Mouse (Mus musculus): Measurements from ENCODE around the gene Lias. TPM values are rescaled to one million over a fixed set of nuclear protein-coding genes. Genes with fewer than 3 reads are reported as not detected.

Lias gene
- polyA plus RNA-seq, 1 experiment, result 6.4 TPM

DNA sequence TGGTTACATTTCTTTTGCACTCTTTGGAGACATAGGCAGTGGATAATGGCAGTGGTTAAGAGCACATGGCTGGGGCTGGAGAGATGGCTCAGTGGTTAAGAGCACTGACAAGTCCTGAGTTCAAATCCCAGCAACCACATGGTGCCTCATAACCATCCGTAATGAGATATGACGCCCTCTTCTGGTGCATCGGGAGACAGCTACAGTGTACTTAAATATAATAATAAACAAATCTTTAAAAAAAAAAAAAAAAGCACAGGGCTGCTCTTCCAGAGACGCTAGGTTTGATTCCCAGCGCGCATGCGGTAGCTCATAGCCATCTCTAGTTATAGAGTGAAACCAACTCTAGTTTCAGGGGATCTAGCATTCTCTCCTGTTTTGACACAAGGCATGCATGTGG is 3.1 kb downstream of the Lias start:
- H3K27ac ChIP-seq (ENCODE audit: insufficient read depth, low read length), result no peak overlapping the region
- DNase-seq (ENCODE audit: low read depth in 1 of 2, low spot score in 2 of 2), result no peak
- H3K4me3 ChIP-seq (ENCODE audit: extremely low read depth, insufficient read depth, insufficient read length), result no peak overlapping the region
- 93% methylated on average over 7 of the region's 7 CpGs for WGBS
- H3K4me1 ChIP-seq (ENCODE audit: control insufficient read depth, insufficient read depth, insufficient read length), result peaks cover 7% of the 10 kb centered on the region; the same call in 1 of the 2 replicates
- H3K36me3 ChIP-seq (ENCODE audit: control insufficient read depth, insufficient read depth, low read length), result peaks cover 16% of the 10 kb centered on the region
- no peaks in the 10 kb centered on the region for H3K27me3 ChIP-seq (ENCODE audit: control insufficient read depth, insufficient read depth, low read length)
- no peak for TF ChIP-seq CTCF (IDR thresholded peaks at IDR 0.05; ENCODE audit: extremely low read depth, insufficient read depth, insufficient read length, insufficient replicate concordance)

- no peak for TF ChIP-seq POLR2A (IDR thresholded peaks at IDR 0.05; ENCODE audit: low read depth, low read length)
- peak; percentile 79; the same call in 1 of the 2 replicates for TF ChIP-seq CTCF (IDR thresholded peaks at IDR 0.05; ENCODE audit: extremely low read depth, insufficient read depth, insufficient read length, insufficient replicate concordance)
- Histone ChIP-seq H3K36me3 (ENCODE audit: control insufficient read depth, insufficient read depth, low read length) (peaks cover 24% of the 10 kb centered on the region), H3K27me3 (ENCODE audit: control insufficient read depth, insufficient read depth, low read length) (no peaks in the 10 kb centered on the region), H3K27ac (ENCODE audit: insufficient read depth, low read length) (no peak overlapping the region), H3K4me3 (ENCODE audit: extremely low read depth, insufficient read depth, insufficient read length) (no peak overlapping the region), H3K4me1 (ENCODE audit: control insufficient read depth, insufficient read depth, insufficient read length) (no peaks in the 10 kb centered on the region)
- WGBS, result 27% methylated on average over 2 of the region's 2 CpGs
- peak; percentile 62 to 66 for DNase-seq (ENCODE audit: low read depth in 1 of 2, low spot score in 2 of 2)
Measured at GRCm38 (mm10) chr5:65401251-65401994, 10.1 kb downstream of the Lias start.

- Histone ChIP-seq H3K27me3 (ENCODE audit: control insufficient read depth, insufficient read depth, low read length) (no peaks in the 10 kb centered on the region), H3K27ac (ENCODE audit: insufficient read depth, low read length) (no peak overlapping the region), H3K36me3 (ENCODE audit: control insufficient read depth, insufficient read depth, low read length) (peaks cover 19% of the 10 kb centered on the region), H3K4me1 (ENCODE audit: control insufficient read depth, insufficient read depth, insufficient read length) (no peaks in the 10 kb centered on the region), H3K4me3 (ENCODE audit: extremely low read depth, insufficient read depth, insufficient read length) (no peak overlapping the region)
- TF ChIP-seq POLR2A (IDR thresholded peaks at IDR 0.05; ENCODE audit: low read depth, low read length), result no peak
- TF ChIP-seq CTCF (IDR thresholded peaks at IDR 0.05; ENCODE audit: extremely low read depth, insufficient read depth, insufficient read length, insufficient replicate concordance), result no peak
- 95% methylated on average over 12 of the region's 12 CpGs for WGBS
- no peak for DNase-seq (ENCODE audit: low read depth in 1 of 2, low spot score in 2 of 2)
Measured at GRCm38 (mm10) chr5:65407989-65408388, 16.7 kb downstream of the Lias start.

DNA sequence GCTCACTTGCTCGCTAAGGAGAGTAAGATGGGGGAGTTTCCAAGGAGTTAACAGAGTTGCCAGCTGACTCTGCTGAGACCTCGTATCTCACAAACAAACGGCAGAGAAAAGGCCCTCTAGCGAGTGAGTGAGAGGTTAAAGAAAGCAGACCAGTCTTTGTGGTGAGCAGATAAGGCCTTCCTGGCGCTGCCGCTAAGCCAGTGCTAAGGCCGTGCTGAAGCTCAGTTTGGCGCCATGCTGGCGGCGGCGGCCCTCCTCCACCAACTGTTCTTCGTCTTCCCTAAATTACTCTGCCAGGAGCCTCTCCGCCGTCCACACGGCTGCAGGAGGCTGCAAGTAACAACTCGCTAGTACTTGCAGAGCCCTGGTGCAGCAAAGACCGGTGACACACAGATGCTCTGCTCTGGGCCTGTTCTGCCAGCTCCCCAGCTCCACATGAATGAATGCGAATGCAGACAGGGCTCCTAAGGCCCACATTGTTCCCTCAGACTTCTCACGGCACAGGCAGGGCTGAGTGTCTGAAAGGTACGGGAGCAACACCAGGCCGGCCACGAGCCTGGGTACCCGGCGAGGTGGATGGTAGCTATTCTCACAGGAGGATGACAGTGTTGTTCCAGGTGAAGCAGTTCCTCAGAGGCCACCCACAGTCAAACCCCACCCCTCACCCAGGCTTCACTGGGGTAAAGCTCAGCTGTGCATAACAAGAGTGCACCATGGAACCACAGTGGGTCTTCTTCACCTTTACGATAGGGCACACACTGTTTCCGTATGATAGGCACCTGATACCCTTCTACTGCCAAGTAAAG is 24.6 kb downstream of the Lias start:
- Histone ChIP-seq H3K4me1 (ENCODE audit: control insufficient read depth, insufficient read depth, insufficient read length) (no peaks in the 10 kb centered on the region), H3K27me3 (ENCODE audit: control insufficient read depth, insufficient read depth, low read length) (no peaks in the 10 kb centered on the region), H3K27ac (ENCODE audit: insufficient read depth, low read length) (no peak overlapping the region), H3K36me3 (ENCODE audit: control insufficient read depth, insufficient read depth, low read length) (peaks cover 20% of the 10 kb centered on the region), H3K4me3 (ENCODE audit: extremely low read depth, insufficient read depth, insufficient read length) (no peak overlapping the region)
- no peak for TF ChIP-seq CTCF (IDR thresholded peaks at IDR 0.05; ENCODE audit: extremely low read depth, insufficient read depth, insufficient read length, insufficient replicate concordance)
- TF ChIP-seq POLR2A (IDR thresholded peaks at IDR 0.05; ENCODE audit: low read depth, low read length), result no peak
- 83% methylated on average over 26 of the region's 26 CpGs for WGBS
- no peak for DNase-seq (ENCODE audit: low read depth in 1 of 2, low spot score in 2 of 2)

DNA sequence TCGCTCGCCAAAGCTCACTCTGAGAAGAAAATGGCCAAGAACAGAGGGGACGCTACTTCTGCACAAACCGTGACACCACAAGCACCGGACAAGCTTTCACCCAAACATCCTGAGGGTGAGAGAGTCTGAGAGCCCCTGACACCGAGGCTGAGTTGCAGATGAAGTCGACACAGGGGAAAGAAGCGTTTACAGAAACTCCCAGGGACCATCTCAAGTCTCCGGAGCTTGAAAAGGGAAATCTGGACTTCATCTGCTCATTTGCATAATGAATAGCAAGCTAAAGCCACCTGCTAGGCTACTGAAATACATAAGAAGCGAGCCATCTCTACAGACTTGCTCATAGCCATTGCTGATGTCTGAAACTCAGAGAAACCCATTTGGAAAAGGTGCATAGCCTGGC is 27.8 kb downstream of the Lias start:
- Histone ChIP-seq H3K36me3 (ENCODE audit: control insufficient read depth, insufficient read depth, low read length) (peaks cover 23% of the 10 kb centered on the region), H3K4me1 (ENCODE audit: control insufficient read depth, insufficient read depth, insufficient read length) (no peaks in the 10 kb centered on the region), H3K27me3 (ENCODE audit: control insufficient read depth, insufficient read depth, low read length) (no peaks in the 10 kb centered on the region), H3K27ac (ENCODE audit: insufficient read depth, low read length) (no peak overlapping the region), H3K4me3 (ENCODE audit: extremely low read depth, insufficient read depth, insufficient read length) (no peak overlapping the region)
- 88% methylated on average over 10 of the region's 10 CpGs for WGBS
- TF ChIP-seq POLR2A (IDR thresholded peaks at IDR 0.05; ENCODE audit: low read depth, low read length), result no peak
- TF ChIP-seq CTCF (IDR thresholded peaks at IDR 0.05; ENCODE audit: extremely low read depth, insufficient read depth, insufficient read length, insufficient replicate concordance), result no peak
- no peak for DNase-seq (ENCODE audit: low read depth in 1 of 2, low spot score in 2 of 2)

DNA sequence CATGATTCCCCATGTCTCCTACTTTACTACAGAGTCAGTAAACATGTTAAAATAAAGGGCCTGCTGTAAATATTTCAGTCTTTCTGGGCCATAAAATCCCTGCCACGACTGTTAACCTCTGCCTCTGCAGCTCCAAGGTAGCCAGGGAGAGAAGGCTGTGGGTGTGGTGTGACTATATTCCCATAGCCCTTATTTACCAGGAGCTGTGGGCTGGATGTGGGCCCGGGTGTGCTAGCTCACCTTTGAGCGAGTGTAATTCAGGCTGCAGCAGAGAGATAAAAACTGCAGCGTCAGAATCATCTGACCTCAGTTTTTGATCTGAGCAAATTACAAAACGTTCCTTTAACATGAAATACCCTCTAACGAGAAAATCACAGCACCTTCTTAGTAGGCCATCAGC is 29.5 kb downstream of the Lias start:
- WGBS, result 82% methylated on average over 6 of the region's 6 CpGs
- H3K36me3 ChIP-seq (ENCODE audit: control insufficient read depth, insufficient read depth, low read length), result peaks cover 21% of the 10 kb centered on the region
- H3K4me1 ChIP-seq (ENCODE audit: control insufficient read depth, insufficient read depth, insufficient read length), result no peaks in the 10 kb centered on the region
- H3K4me3 ChIP-seq (ENCODE audit: extremely low read depth, insufficient read depth, insufficient read length), result no peak overlapping the region
- TF ChIP-seq CTCF (IDR thresholded peaks at IDR 0.05; ENCODE audit: extremely low read depth, insufficient read depth, insufficient read length, insufficient replicate concordance), result no peak
- TF ChIP-seq POLR2A (IDR thresholded peaks at IDR 0.05; ENCODE audit: low read depth, low read length), result no peak
- H3K27ac ChIP-seq (ENCODE audit: insufficient read depth, low read length), result no peak overlapping the region
- DNase-seq (ENCODE audit: low read depth in 1 of 2, low spot score in 2 of 2), result no peak
- no peaks in the 10 kb centered on the region for H3K27me3 ChIP-seq (ENCODE audit: control insufficient read depth, insufficient read depth, low read length)

DNA sequence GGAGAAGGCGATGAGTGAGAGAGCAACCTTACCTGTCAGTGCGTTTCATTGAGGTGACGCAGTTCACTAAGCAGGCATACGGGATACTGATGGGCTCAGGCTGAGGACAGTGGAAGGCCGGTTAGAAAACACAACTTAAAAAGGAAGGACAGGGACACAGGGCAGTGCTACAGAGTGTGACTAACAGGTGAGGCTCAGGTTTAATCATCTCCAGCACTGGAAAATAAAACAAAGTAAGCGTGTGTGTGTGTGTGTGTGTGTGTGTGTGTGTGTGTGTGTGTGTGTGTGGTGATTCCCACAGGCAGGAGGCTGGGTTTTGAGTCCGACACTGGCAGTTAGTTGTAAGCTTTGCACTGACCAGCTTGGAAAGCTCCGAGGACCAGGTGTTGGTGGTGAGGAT is 31.5 kb downstream of the Lias start:
- no peak for DNase-seq (ENCODE audit: low read depth in 1 of 2, low spot score in 2 of 2)

More for the DNA sequence above, 31.5 kb downstream of the Lias start:
- 96% methylated on average over 8 of the region's 8 CpGs for WGBS
- H3K27me3 ChIP-seq (ENCODE audit: control insufficient read depth, insufficient read depth, low read length), result no peaks in the 10 kb centered on the region
- no peaks in the 10 kb centered on the region for H3K4me1 ChIP-seq (ENCODE audit: control insufficient read depth, insufficient read depth, insufficient read length)
- peaks cover 11% of the 10 kb centered on the region for H3K36me3 ChIP-seq (ENCODE audit: control insufficient read depth, insufficient read depth, low read length)
- no peak for TF ChIP-seq POLR2A (IDR thresholded peaks at IDR 0.05; ENCODE audit: low read depth, low read length)
- TF ChIP-seq CTCF (IDR thresholded peaks at IDR 0.05; ENCODE audit: extremely low read depth, insufficient read depth, insufficient read length, insufficient replicate concordance), result no peak
- no peak overlapping the region for H3K4me3 ChIP-seq (ENCODE audit: extremely low read depth, insufficient read depth, insufficient read length)
- no peak overlapping the region for H3K27ac ChIP-seq (ENCODE audit: insufficient read depth, low read length)
